Mouse (Mus musculus) megakaryocyte, embryonic 14.5 days (primary cell): Measurements from ENCODE around the gene Ift80.

Experiments used
- FLI1 ChIP-seq: IDR thresholded peaks from 2 replicates; pipeline ENCODE4 v1.6.1; 2012; ENCODE audit warnings: low read length, inconsistent platforms, mixed read lengths
- GATA1 ChIP-seq: IDR thresholded peaks from 3 replicates; pipeline ENCODE4 v1.6.1; 2012; ENCODE audit warnings: mixed read lengths, low read length, inconsistent platforms, borderline replicate concordance

DNA sequence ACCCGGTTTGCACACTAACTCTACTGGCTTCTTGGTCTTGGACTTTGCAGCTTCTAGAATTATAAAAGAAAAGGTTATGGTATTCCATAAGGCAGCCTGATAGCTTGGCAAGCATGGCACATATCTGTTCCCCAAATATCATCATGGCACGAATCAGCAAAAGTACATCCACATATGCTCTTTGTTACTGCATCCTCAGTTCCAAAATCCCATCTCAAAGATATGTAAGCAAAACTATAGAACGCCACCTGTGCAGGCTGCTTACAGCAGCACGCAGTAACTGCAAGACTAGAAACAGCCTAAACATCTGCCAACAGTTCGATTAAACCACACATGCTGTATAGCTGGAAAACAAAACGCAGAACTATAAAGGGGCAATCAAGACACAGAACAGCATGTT, 62.5 kb downstream of the Ift80 start:
- TF ChIP-seq GATA1 (no peak), FLI1 (no peak)
